Mouse (Mus musculus) erythroblast, embryonic 14.5 days (primary cell): Measurements from ENCODE around the gene Mrps12.

Experiments
- GATA1 ChIP-seq: IDR thresholded peaks from 2 replicates; pipeline ENCODE4 v1.6.1; 2012; ENCODE audit warnings: low read length, inconsistent platforms, mixed read lengths
- TAL1 ChIP-seq: IDR thresholded peaks from 3 replicates; pipeline ENCODE4 v1.6.1; 2012; ENCODE audit warnings: low read length, inconsistent platforms, mixed read lengths

- TF ChIP-seq GATA1: no peak
- TF ChIP-seq TAL1: no peak
These were observed 8.4 kb downstream of the Mrps12 start for GRCm38 (mm10) chr7:28733211-28733610.
